Mouse (Mus musculus): ENCODE measurements at regions not wholly inside any gene's neighbourhood (a gene's known extent, or its start where the extent isn't known, plus 50 kb on each side); places are given as distances from the start of the nearest gene placed in this dataset.

DNA sequence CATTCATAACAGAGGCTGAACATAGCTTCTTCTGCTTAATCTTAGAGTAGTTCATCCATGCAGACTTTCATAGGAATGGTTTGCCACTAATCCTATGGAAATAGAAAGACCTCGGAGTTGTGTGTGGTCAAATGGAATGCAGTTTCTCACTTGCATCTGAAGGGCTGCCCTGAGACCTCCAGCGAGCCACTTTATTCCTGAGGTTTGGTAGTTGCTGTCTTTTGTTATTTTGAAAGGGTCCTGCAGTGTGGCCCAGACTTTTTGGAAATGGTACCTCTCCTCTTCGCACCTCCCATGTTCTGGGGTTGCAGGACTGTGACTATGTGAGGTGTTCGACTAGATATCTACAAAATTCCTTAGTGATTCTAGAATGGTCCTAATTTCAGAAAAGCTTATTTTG, 489.0 kb downstream of the Rnf144b start:
- no peak for TF ChIP-seq POLR2A (IDR thresholded peaks at IDR 0.05; ENCODE audit: insufficient read depth, low read length)
- no peak for TF ChIP-seq CTCF (IDR thresholded peaks at IDR 0.05; ENCODE audit: low read depth, low read length)
- no peak for TF ChIP-seq EP300 (IDR thresholded peaks at IDR 0.05; ENCODE audit: insufficient read depth, low read depth, low read length)
